In genomic region chr8:127139154-127139553, GRCm38 (mm10) we compare ENCODE assay signal across 9 mouse cellular contexts.
A peak's percentile ranks its signal among the peaks of the same experiment; 100 is the strongest.
DNase-seq lines count a peak whose midpoint lies in the region; ATAC-seq and TF ChIP-seq lines count a peak whose summit lies in the region.
"Had no signal": no experiment of that assay in that cellular context is flagged by ENCODE, and none has a peak within 500 bp of the region (broad histone marks: within the 10 kb centered on the region; RNA-seq: fewer than 3 reads in every experiment).

No protein-coding gene starts in this region.

- H3K27me3 ChIP-seq in heart, embryonic 15.5 days = no peaks in the 10 kb centered on the region
- H3K27me3 ChIP-seq in liver, embryonic 15.5 days = no peaks in the 10 kb centered on the region
- H3K27me3 ChIP-seq: embryonic facial prominence, embryonic 12.5 days had no signal

- no peak overlapping the region for H3K4me3 ChIP-seq in embryonic fibroblast, embryonic 13.5 days (ENCODE audit: insufficient read depth, low read length)
- H3K4me3 ChIP-seq in heart, embryonic 15.5 days = no peak overlapping the region
- no peak overlapping the region for H3K4me3 ChIP-seq in liver, embryonic 15.5 days (replicated peaks)
- H3K4me3 ChIP-seq: embryonic facial prominence, embryonic 12.5 days had no signal

- no peak overlapping the region for H3K9ac ChIP-seq in heart, embryonic 15.5 days
- no peak overlapping the region for H3K9ac ChIP-seq in liver, embryonic 15.5 days
- H3K9ac ChIP-seq: embryonic facial prominence, embryonic 12.5 days had no signal

- ATAC-seq in heart, embryonic 15.5 days (replicated peaks; ENCODE audit: insufficient number of reproducible peaks, insufficient read depth, low FRiP score, low read depth) = peak; percentile 50; the same call in 1 of the 2 replicates
- ATAC-seq in liver, embryonic 15.5 days (ENCODE audit: insufficient read depth) = 0 out of 2 replicates have a peak, but pooled peaks have one; percentile 23

- TF ChIP-seq POLR2A in embryonic fibroblast, embryonic 13.5 days (IDR thresholded peaks at IDR 0.05; ENCODE audit: low read depth, low read length) = no peak

- H3K4me1 ChIP-seq in embryonic fibroblast, embryonic 13.5 days (ENCODE audit: control insufficient read depth, insufficient read depth, low read length) = no peaks in the 10 kb centered on the region; the same call in 1 of the 2 replicates
- H3K4me1 ChIP-seq in heart, embryonic 15.5 days (replicated peaks) = peaks cover 41% of the 10 kb centered on the region
- 0 out of 2 replicates have a peak, but pooled peaks cover 15% of the 10 kb centered on the region for H3K4me1 ChIP-seq in liver, embryonic 15.5 days (replicated peaks)

- peak; percentile 3 for DNase-seq in B cell, adult 2 months
- DNase-seq in adrenal gland, postnatal 14 days = peak; percentile 87
- DNase-seq in kidney, postnatal 36 days = peak; percentile 90 to 95
- peak; percentile 44 for DNase-seq in ovary, postnatal 10 days (ENCODE audit: low spot score)
- DNase-seq in urinary bladder, postnatal 25 days (ENCODE audit: low spot score) = peak; percentile 69

- TF ChIP-seq CTCF in embryonic fibroblast, embryonic 13.5 days (IDR thresholded peaks at IDR 0.05; ENCODE audit: borderline replicate concordance, insufficient read depth, low read length) = peak; percentile 48; the same call in 1 of the 2 replicates

- WGBS in heart, embryonic 15.5 days = 21% methylated on average over 1 of the region's 1 CpGs
- 6% methylated on average over 1 of the region's 1 CpGs for WGBS in liver, embryonic 15.5 days (ENCODE audit: insufficient replicate concordance)

- H3K27ac ChIP-seq in embryonic fibroblast, embryonic 13.5 days (ENCODE audit: insufficient read depth, low read length) = no peak overlapping the region
- no peak overlapping the region for H3K27ac ChIP-seq in heart, embryonic 15.5 days
- no peak overlapping the region for H3K27ac ChIP-seq in liver, embryonic 15.5 days (replicated peaks)
- H3K27ac ChIP-seq: embryonic facial prominence, embryonic 12.5 days had no signal

- no peaks in the 10 kb centered on the region for H3K36me3 ChIP-seq in heart, embryonic 15.5 days
- H3K36me3 ChIP-seq in liver, embryonic 15.5 days (replicated peaks) = no peaks in the 10 kb centered on the region
- H3K36me3 ChIP-seq: embryonic facial prominence, embryonic 12.5 days had no signal

- H3K4me2 ChIP-seq in heart, embryonic 15.5 days = no peak overlapping the region
- H3K4me2 ChIP-seq in liver, embryonic 15.5 days = no peak overlapping the region
- H3K4me2 ChIP-seq: embryonic facial prominence, embryonic 12.5 days had no signal

- no peaks in the 10 kb centered on the region for H3K9me3 ChIP-seq in heart, embryonic 15.5 days (replicated peaks)
- no peaks in the 10 kb centered on the region for H3K9me3 ChIP-seq in liver, embryonic 15.5 days (replicated peaks)
- H3K9me3 ChIP-seq: embryonic facial prominence, embryonic 12.5 days had no signal

Comparison
In these comparisons a context has a peak if more than half of its experiments do, and no peak if none do; other contexts are left out.
1. DNase-seq: peak in every context shown above with its lines; median percentile 92 in kidney, postnatal 36 days; 87 in adrenal gland, postnatal 14 days; 69 in urinary bladder, postnatal 25 days; 44 in ovary, postnatal 10 days; 3 in B cell, adult 2 months.